Mouse (Mus musculus) colon, adult 2 months (tissue): ENCODE data around the gene Mgea5. TPM values are rescaled to one million over a fixed set of nuclear protein-coding genes. Genes with fewer than 3 reads are reported as not detected.

Experiments
- polyA plus RNA-seq: library from polyadenylated mRNA; depleted of rRNA; stranded (reverse); fragments of >200 nt; gene quantifications from 2 replicates; pipeline ENCODE4 v1.2.3, GENCODE M21; 2012; rRNA removed

Mgea5 gene
- polyA plus RNA-seq = 13.2 and 14.1 TPM in 2 replicates

DNA sequence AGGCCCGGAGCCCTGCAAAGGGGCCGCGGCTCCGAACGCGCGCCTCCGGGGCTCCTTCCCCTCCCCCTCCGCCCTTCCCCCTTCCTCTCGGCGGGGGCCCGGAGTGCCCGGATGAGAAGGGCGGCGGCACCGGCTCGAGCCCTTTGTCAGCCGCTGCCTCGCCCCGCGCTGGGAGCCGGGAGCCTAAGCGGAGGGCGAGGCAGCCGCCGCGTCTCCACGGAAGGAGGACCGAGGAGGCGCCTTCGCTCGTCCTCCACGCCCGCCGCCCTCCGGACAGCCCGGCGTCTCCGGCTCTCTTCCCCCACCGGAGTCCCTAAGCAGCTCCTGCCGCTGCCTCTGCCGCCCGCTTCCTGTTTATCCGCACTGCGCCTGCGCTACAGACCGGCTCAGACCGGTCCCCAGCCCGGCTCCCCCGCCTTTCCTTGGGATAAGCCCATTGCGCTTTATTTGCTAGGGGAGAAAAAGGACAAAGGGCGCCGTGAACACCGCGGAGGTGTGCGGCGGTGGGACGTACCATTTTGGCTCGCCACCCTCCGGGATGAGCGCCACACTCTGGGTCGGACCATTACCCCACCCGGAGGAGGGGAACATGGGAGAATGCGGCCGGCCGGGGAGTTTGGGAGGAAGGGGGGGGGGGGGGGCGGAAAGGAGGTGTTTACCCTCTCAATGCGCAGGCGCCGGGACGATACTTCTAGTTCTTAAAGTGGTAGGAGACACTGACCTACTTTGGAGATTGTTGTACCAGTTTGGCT lies at the start of gene Mgea5:
TSS of gene Mgea5 (minus strand) at position 657 of the 752 bp plus-strand sequence.

DNA sequence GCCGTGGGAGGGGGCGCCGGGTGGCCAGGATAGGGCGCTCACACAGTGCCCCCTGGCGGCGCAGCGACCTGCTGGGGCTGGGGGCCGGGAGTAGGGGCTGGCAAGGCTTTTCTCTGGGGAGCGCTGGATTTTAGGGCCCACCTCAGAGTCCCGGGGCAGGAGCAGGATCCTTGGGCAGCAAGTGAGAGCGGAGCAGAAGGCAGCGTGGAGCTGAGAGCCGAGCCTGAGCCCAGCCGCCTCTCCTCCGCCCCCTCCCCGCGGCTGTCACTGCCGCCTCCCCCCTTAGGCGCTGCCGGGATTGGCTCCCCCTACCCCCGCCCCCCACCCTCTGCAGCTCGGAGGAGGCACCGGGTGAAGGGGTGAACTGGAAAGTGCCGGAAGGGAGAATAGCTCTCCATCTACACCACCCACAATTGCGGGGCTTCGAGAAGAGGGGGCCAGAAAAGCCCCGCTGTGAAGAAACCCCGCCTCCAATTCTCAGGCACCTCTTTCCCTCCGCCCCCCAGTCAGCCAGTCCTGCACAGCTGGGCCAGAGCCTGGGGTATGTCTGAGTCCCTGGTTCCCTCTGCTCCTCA lies 32.3 kb upstream of the Mgea5 start, which contains the start of gene Kcnip2:
TSS of gene Kcnip2 (minus strand) at position 231 of the 575 bp plus-strand sequence.

DNA sequence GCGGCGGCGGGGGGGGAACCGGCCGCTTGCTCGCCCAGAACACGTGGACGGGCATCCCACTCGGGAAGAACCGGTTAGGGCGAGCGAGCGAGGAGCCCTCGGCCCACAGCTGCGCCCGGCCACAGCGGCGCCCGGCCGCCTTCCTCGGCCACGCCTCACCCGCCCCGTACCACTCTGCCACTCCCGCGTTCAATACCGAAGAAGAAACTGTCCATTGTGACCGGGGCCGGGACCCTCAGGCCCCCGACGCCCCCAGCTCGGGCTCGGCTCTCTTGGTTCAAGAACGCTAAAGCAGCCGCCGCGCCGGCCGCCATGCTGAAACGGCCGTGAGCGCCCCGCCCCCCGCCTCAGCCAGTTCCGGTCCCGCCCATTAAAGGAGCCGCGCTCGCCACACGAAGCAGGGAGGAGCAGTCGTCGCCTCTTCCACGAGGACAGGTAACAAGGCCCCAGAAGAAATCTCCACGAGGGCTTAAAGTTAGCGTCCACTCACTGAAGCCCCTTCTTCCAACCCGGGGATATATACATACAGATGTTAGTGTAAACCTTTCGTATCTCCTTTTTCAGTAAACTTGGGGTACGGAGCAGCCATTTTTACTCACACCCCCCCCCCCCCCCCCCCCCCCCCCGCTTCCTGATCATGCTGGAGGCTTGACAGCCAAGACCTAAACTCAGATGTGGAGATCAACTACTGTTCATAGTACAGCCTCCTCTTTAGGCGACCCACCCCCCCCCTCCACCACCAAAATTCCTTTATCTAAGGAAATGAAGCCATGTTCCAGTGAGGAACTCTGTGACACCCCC lies 34.2 kb downstream of the Mgea5 start, which contains the start of gene Npm3:
TSS of gene Npm3 (minus strand) at position 349 of the 801 bp plus-strand sequence.

DNA sequence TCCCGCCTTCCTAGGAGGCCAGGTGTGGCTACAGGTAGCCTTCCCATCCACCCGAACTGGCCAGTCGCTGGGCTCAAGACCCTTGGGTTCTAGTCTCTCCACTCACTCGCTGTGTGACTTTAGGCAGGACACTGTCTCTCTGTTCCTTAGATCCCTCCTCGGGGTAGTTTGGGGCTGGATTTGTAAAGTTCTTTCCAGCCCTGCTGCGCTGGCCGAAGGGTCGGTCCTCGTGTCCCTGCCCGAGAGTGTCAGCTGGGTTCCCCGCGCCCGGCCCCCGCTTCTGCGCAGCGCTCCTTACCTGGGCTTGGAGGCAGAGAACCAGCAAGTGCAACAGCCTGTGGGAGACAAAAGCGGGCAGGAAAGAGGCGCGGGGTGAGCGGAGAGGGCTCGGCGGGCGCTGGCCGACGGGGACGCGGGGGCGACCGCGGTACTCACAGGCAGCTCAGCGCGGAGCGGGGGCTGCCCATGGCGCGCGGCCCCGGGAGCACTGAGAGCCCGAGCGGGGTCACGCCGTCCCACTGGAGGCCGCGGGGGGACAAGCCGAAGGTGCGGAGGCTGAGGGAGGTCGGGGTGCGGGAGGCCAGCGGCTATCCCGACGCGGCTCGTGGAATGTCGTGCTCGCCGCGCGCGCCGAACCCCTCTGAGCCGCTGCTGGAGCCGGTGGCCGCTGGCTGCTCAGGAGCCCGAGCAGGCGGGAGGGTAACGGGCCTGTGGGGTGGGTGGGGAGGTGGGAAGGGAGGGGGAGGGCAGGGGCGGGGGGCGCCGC lies 41.2 kb downstream of the Mgea5 start, which contains the start of gene Fgf8:
TSS of gene Fgf8 (minus strand) at position 698 of the 766 bp plus-strand sequence.

Other genes with a start within 250 kb of the Mgea5 start
- 9.0 and 9.2 TPM in 2 replicates for gene Poll, start 223.3 kb downstream of the Mgea5 start, polyA plus RNA-seq
- 4.2 and 4.9 TPM in 2 replicates for gene Gm17018, start 223.2 kb downstream of the Mgea5 start, polyA plus RNA-seq
- gene Fbxw4, start 123.5 kb downstream of the Mgea5 start, polyA plus RNA-seq = 65.7 and 75.9 TPM in 2 replicates
- not detected in 2 replicates for gene Fgf8, start 40.9 kb downstream of the Mgea5 start, polyA plus RNA-seq
- 59.9 and 62.1 TPM in 2 replicates for gene Npm3, start 34.2 kb downstream of the Mgea5 start, polyA plus RNA-seq
- gene Kcnip2, start 32.2 kb upstream of the Mgea5 start, polyA plus RNA-seq = 1.2 and 2.5 TPM in 2 replicates
- 6.9 and 7.5 TPM in 2 replicates for gene Armh3, start 214.7 kb upstream of the Mgea5 start, polyA plus RNA-seq
- 7.4 and 8.1 TPM in 2 replicates for gene Hps6, start 219.7 kb upstream of the Mgea5 start, polyA plus RNA-seq